Mouse (Mus musculus) right cerebral cortex, postnatal 4 days (tissue): ENCODE measurements around the gene Map2k5.
A peak's percentile ranks its signal among the peaks of the same experiment; 100 is the strongest.

Experiments used
- DNase-seq: peaks from one replicate; pipeline ENCODE4 v3.0.0-alpha.2; 2022

The Map2k5 gene

DNA sequence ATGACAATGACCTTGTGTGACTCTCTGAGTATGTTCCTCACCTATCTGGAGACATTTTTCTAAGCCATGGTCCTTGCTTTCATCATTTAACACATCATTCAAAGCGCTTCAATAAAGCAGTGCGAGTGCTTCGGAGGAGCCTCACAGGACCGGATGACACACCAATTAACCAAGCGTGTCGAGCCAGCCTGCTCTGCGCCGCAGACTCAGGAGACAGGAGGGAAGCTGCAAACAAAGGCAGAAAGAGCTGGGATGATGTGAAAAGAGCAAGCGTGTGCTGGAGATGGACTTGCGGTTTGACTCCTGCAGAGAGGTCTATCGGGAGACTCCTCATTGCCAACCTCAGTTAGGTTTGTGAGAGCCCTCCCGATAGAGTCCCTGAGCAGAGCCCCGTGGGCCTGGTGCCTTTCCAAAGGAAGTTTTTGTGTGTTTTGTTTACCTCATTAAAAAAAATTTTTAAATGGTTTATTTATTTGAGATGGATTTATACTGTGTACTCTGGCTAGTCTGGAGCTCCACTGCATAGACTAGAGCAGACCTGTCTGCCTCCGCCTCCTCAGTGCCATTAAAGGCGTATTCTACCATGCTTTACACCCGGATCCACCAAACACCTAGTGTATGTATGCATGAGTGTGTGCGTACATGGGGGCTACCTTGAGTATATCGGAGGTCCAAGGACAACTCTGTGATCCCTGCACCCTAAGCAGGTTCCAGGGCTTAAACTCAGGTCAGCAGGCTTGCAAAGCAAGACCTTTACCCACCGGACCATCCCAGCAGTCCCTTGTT lies 126.7 kb downstream of the Map2k5 start:
- DNase-seq = no peak

GRCm38 (mm10) chr9:63248095-63248787 lies 129.5 kb downstream of the Map2k5 start:
- no peak for DNase-seq

DNA sequence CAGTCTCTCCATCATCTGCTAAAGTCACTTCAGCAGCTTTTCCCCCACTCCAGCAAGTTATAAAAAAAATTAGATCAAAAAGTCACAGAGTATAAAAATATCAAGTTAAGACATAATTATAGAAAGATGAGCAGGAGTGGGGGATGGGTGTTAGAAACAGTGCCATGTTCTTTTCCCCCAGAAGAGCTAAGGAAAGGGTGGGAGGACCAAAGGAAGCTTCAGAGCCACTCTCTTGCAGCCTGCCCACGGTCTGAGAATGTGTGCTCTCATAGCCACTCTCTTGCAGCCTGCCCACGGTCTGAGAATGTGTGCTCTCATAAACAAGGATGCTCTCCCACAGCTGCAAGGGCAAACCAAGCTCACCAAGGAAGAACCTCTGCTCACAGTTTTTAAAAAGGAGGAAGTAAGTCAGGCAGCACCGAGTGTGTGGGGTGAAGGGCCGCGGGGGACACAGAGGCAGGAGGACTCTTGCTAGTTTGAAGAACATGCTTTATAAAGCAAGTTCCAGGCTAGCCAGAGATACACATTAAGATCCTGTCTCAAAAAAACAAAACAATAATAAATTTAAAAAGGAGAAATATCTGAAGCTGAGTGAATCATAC lies 131.0 kb downstream of the Map2k5 start:
- DNase-seq = no peak

DNA sequence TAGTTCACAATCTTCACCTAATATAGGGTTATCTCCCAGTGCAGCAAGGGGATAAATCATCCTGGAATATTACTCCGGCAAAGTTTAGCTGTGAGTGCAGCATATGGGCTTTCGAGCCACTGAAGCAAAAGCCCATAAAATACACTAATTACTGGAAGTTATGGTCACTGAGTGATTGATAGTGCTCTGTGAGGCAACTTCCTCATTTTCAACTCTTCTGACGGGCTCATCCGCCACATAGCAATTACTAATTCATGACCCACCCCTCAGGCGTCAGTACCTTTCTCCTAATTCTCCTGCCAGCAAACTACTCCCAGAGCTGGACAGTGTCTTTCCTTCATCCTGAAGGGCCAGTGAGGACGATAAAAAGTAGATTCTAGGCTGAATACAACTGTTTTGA lies 135.7 kb downstream of the Map2k5 start:
- DNase-seq = no peak

DNA sequence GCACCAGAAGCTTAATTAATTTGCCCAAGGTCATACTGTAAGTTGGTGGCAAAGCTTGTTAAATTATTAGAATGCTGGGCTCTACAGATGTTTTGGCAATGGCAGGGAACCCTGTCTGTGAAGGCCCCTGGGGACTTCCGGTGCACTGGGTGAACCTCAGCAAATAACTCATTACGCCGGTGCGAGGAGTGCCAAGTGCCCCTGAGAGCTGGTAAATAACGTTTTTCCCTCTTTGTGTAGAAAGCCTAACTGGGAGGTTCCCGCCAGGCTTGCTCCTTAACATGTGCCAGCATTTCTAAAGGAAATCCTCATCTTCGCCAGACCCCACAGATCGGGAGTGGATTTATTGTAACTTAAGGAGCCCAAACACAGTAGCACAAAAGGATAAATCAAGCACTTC lies 136.5 kb downstream of the Map2k5 start:
- DNase-seq = no peak

DNA sequence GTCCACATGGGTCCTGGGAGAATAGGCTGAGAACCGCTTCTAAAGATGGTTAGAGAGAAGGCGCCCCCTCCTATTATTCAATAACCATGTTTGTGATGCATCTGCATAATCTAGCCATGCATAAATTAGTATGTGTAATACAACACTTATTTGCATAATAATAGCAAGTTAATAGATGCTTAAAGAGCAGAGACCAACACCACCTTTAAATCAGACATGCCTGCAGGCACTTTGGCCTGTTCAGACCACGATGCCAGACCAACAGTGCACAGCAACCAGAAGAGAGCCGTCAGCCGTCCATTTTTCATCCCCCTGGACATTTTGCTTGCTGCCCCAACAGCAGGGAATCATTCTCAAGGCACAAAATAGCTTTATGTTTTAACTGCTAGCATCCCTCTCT lies 143.3 kb downstream of the Map2k5 start:
- no peak for DNase-seq

DNA sequence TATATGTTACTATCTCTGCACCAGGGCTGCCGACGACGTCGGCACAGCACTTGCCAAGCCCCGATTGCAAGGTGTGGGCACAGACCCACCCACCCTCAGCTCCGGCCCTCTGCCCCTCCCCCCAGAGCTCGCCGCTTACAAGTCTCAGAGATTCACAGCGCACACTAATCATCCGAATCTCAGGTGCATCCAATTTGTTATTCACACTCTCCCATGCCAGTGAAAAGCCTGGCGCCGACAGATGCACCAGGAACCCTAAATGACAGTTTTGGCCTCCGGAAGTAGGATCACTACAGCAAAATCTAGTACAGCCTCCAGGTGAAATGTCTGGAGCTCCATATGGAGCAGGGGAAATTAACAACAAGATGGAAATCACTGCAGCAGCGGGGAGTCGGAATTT lies 147.4 kb downstream of the Map2k5 start:
- DNase-seq = peak; percentile 8

DNA sequence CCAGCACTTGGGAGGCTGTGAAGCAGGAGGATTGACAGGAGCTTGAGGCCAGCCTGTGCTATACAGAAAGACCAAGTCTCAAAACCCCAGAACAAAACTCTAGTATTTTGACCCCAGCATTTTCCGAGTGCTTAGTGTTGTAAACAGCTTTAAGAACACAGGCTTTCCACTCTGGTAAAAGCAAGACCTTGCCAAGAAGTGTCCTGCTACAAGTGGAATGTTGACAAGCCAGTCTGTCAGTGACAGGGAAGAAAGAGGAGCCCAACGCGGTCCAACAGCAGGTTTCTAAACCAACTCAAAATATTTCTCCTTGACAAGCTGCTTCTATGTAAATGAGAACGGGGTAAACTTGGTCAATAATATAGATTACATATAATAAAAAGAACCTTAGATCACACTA lies 148.6 kb downstream of the Map2k5 start:
- no peak for DNase-seq

DNA sequence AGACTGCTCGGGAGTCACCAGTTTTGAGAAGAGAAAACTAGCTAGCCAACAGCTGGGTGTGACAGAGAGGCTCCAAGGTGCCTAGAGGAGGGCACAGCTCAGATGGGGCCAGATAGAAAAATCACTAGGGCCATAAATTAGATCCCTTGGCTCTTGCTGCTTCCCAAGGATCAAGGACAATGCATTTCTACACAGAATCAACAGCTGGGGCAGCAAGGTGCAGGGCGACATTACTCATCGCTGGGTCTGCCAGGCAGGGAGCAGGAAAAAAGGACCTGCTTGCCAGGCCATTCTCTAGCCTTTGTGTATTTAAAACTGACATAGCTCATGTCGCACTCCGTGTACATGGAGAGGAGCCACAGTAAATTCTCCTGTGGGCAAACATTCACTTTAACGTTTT lies 155.5 kb downstream of the Map2k5 start:
- no peak for DNase-seq

GRCm38 (mm10) chr9:63219851-63220250 lies 157.9 kb downstream of the Map2k5 start:
- no peak for DNase-seq

DNA sequence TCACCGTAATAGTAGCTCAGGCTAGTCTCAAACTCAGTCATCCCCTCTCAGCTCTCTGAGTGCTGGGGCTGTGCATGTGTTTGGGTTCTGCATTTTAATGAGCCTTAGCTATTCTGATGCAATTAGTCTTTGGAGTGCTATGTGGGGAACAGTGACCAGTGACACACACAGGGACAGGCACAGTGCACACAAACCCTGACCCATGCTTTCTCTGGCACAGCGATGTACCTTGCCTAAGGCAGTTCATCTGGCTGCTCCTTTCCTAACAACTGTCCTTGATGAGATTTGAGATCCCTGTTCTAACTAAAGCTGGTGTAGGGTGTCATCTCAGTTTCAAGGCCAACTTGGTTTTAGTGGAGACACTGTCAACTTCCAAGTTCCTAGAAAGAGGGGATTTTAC lies 162.7 kb downstream of the Map2k5 start:
- no peak for DNase-seq

DNA sequence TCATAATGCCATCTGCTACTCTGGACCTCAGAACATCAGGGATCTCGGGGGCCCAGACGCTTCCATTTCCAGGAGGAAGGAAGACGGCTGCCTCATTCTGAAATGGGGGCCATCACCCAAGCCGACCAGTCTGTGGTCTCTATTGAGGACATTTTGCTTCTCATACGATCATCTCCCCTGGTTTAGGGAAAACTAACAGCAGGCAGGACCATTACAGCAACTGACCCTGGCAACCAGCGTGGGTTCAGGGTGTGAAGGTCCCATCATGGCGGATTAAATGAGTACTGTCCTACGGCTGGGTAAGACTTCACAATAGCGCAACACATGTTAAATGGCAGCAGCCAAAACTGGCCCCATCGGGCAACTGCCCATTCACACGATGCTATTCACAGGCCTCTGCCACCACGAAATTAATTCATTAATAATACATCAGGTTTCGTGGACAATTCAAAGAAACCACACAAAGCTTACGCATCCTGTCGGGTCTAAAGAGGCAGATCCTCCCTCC lies 170.9 kb downstream of the Map2k5 start:
- no peak for DNase-seq

- no peak for DNase-seq
Measured at GRCm38 (mm10) chr9:63203461-63203860, 174.2 kb downstream of the Map2k5 start.

DNA sequence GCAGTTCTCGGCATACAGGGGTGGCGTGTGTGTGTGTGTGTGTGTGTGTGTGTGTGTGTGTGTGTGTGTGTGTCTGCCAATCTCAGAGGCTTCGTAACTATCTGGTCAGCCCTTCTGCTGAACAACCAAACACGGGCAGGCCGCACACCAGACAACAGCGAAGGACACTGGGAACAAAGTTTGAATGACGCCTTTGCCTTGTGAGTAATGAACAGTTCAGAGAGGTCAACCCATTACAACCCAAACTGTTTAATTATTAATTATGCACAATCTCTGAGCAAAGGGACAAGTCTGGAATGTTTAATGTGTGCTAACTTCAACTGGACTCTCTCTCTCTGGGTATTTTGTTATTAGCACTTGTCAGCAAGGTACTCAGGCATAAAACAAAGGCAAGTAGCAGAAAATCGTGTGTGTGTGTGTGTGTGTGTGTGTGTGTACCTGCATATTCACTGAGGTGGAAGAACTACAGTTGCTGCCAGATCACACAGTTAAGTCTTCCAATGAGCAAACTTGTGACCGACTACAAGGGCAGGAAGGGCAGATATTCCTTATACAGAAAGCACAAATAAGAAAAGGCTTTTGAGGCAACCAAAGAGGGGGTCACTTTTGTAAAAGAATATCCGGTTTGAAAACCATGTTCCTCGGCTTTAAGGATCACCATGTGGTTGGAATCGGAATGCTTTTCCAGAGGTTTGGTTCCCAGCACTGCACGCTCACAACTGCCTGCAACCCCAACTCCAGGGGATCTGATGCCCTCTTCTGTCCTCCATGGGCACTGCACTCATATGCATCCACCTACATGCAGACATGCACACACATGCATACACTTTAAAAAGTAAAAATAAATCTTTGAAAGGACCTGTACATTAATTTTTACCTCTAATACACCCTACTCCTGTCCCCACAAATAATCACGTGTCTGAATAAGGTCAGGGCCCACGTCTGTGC lies 176.1 kb downstream of the Map2k5 start:
- no peak for DNase-seq

DNA sequence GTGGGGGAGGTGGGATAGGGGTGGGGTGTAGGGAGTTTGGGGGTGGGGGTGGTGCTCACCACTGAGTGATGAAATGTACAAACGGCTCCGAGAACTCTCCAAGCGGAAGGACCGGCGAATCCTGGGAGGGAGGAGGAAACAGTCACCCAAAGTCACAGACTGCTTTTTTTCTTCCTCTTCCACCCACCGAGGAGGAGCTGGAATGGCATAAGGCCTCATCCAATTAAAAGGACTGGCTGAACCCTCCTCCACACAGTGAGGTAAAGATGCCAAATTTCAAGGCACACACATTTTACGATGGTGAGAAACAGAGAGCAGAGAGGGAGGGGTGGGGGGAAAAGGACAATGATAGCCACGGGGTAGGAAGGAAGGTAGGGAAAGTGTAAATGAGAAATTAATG lies 180.4 kb downstream of the Map2k5 start:
- DNase-seq = no peak

GRCm38 (mm10) chr9:63196114-63196682 lies 181.5 kb downstream of the Map2k5 start:
- DNase-seq = no peak

GRCm38 (mm10) chr9:63195523-63195922 lies 182.2 kb downstream of the Map2k5 start:
- no peak for DNase-seq

DNA sequence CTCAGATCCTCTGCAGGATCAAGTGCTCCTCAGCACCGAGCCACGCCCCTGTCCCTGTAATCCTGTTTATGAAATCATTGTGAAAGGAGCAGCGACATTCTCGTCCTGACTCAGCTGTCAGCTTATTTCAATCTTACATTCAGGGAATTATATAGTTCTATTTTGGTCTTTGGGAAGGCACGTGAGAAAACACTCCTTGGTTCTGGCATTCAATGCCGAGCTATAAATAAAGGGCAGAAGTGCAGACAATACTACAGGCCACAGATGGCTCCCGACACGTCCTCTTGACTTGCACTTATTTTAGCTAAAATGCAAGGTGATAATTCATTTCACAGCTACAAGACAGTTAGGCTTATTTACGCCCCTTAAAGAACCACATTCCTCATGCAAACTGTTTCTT lies 182.9 kb downstream of the Map2k5 start:
- no peak for DNase-seq

- DNase-seq = no peak
Measured at GRCm38 (mm10) chr9:63192809-63193208, 184.9 kb downstream of the Map2k5 start.

DNA sequence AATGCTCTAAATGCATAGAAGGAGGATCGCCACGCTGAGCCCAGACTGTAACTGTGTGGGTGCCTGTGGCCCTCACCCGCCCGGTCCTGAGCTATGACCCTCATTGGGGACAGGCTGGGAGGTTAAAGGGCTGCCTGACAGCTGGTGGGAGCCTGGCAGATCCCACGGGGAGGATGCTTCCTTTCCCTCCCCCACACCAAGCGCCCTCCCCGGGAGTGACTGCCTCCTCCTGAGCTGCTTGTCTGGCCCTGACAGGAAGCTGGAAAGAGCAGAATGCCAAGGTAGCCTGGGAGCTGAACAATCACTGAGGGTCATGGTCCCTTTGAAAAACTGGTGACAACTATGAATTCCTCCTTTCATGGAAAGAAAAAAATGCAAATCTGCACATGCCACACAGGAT lies 190.4 kb downstream of the Map2k5 start:
- DNase-seq = no peak

GRCm38 (mm10) chr9:63185249-63185648 lies 192.5 kb downstream of the Map2k5 start:
- no peak for DNase-seq

DNA sequence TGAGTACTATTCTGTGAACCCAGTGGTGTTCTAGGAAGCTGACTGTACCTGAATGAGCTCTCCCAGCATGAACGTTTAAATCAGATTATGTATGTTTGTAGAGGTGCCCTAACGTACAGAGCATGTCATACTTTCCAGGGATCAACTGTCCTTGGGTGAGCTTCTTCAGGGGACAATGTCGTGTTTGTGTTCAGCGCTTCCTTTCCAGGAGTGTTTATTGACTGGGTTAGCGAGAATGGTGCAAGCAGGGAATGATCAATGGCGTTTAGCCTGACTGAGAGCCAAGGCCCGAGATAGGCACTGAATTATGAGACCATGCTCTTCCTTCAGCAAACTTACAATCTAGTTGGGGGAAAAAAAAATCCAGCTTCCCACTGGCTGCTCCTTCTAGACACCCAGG lies 193.8 kb downstream of the Map2k5 start:
- no peak for DNase-seq
